Mouse (Mus musculus) hindbrain, embryonic 11.5 days (tissue): ENCODE data around the gene Rab28. TPM values are rescaled to one million over a fixed set of nuclear protein-coding genes. Genes with fewer than 3 reads are reported as not detected.

ENCODE experiments used
- ATAC-seq: fragments of 200-750 bp; cut with Nextera tagmentation; 2 replicates; pipeline ENCODE4 v1.8.0; 2017; ENCODE audit warnings: mild to moderate bottlenecking, moderate TSS enrichment, moderate library complexity; ENCODE audit not compliant: low FRiP score
- DNase-seq: peaks from one replicate; pipeline ENCODE4 v3.0.0-alpha.2; 2015; ENCODE audit warnings: low spot score
- H3K27ac ChIP-seq: fragments of 300-500 bp; sonication (generic); 2 replicates; pipeline ENCODE4 v1.5.1; 2014; ENCODE audit warnings: mild to moderate bottlenecking, low read depth, low read length
- H3K27me3 ChIP-seq: fragments of 300-500 bp; sonication (generic); 2 replicates; pipeline ENCODE4 v1.6.1; 2014; ENCODE audit warnings: mild to moderate bottlenecking, low read length, moderate library complexity, mixed read lengths; ENCODE audit not compliant: control insufficient read depth, insufficient read depth
- H3K36me3 ChIP-seq: fragments of 300-500 bp; sonication (generic); 2 replicates; pipeline ENCODE4 v1.6.1; 2014; ENCODE audit warnings: mild to moderate bottlenecking, low read length, moderate library complexity, mixed read lengths; ENCODE audit not compliant: control insufficient read depth, insufficient read depth
- H3K4me1 ChIP-seq: fragments of 300-500 bp; sonication (generic); replicated peaks from 2 replicates; pipeline ENCODE4 v1.6.1; 2014; ENCODE audit warnings: low read length, mixed read lengths; ENCODE audit not compliant: control insufficient read depth, insufficient read depth
- H3K4me2 ChIP-seq: fragments of 300-500 bp; sonication (generic); replicated peaks from 2 replicates; pipeline ENCODE4 v1.6.1; 2014; ENCODE audit warnings: mild to moderate bottlenecking, low read depth, low read length
- H3K4me3 ChIP-seq: fragments of 300-500 bp; sonication (generic); 2 replicates; pipeline ENCODE4 v1.5.1; 2014; ENCODE audit warnings: low read depth, low read length
- H3K9ac ChIP-seq: fragments of 300-500 bp; sonication (generic); 2 replicates; pipeline ENCODE4 v1.6.1; 2014; ENCODE audit warnings: low read depth, low read length
- H3K9me3 ChIP-seq: fragments of 300-500 bp; sonication (generic); 2 replicates; pipeline ENCODE4 v1.6.1; 2016; ENCODE audit warnings: low read length; ENCODE audit not compliant: control insufficient read depth
- WGBS: fragments of 180-500 bp; shearing (Covaris S2); extraction: QIAGEN DNeasy Blood & Tissue Kit; methylation state at CpG from one replicate; pipeline ENCODE4 v1.1.7; 2014; 5-methylcytosine and 5-hydroxymethylcytosine counted together
- polyA plus RNA-seq: library from polyadenylated mRNA; unstranded; fragments of >200 nt; fragmentation: Nextera tagmentation; extraction: Ambion mirVana; gene quantifications from 2 replicates; pipeline ENCODE4 v1.2.1, GENCODE M21; 2014

Gene Rab28
- polyA plus RNA-seq, 1 experiment from 2014 or later = 94.7 TPM

GRCm38 (mm10) chr5:41685016-41685415 lies 22.9 kb downstream of the Rab28 start:
- Histone ChIP-seq H3K27ac (no peak overlapping the region), H3K27me3 (no peaks in the 10 kb centered on the region), H3K4me1 (no peaks in the 10 kb centered on the region), H3K9ac (no peak overlapping the region), H3K4me3 (no peak overlapping the region), H3K9me3 (no peaks in the 10 kb centered on the region), H3K36me3 (no peaks in the 10 kb centered on the region), H3K4me2 (no peak overlapping the region)
- no peak for DNase-seq
- ATAC-seq = no peak

DNA sequence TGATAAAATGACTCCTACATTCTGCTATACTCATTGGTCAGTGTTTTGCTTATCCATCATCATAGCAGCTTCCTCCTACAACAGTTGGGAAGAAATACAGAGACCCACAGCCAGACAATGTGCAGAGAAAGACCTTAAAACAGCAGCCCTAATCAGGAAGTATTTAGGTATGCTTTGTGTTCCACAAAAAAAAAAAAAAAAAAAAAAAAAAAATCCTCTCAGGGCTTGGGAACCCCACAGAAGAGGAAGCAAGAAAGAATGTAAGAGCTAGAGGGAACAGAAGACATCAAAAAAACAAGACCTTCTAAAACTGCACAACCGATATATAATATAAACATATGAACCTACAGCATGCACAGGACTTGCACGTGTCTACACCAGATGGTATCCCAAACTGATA lies 24.0 kb downstream of the Rab28 start:
- Histone ChIP-seq H3K27ac (no peak overlapping the region), H3K9me3 (no peaks in the 10 kb centered on the region), H3K27me3 (no peaks in the 10 kb centered on the region), H3K4me3 (no peak overlapping the region), H3K36me3 (no peaks in the 10 kb centered on the region), H3K4me1 (no peaks in the 10 kb centered on the region), H3K9ac (no peak overlapping the region), H3K4me2 (no peak overlapping the region)
- ATAC-seq = no peak
- WGBS = 89% methylated on average over 2 of the region's 2 CpGs
- DNase-seq = no peak

DNA sequence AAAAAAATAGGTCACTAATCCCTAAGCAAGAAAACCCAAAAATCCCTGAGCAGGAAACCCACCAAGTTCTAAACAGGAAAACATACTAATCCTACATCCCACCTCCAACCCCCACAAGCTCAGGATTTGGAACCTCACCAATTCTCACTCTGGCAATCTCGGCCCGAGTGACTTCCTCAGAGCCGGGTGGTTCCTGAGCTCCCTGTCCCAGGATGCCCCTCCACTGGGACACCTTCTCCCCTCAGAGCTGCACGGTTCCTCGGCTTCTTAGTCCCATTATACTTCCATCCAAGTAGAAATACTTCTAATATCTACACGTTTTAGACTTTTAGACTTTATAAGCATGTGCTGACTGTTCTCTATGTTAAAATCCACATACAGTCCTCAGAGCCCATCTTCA lies 41.9 kb downstream of the Rab28 start:
- no peak overlapping the region for H3K4me3 ChIP-seq
- no peaks in the 10 kb centered on the region for H3K4me1 ChIP-seq
- no peaks in the 10 kb centered on the region for H3K36me3 ChIP-seq
- no peak overlapping the region for H3K9ac ChIP-seq
- no peak for DNase-seq
- H3K9me3 ChIP-seq = no peaks in the 10 kb centered on the region
- WGBS = 87% methylated on average over 6 of the region's 6 CpGs
- ATAC-seq = no peak
- H3K4me2 ChIP-seq = no peak overlapping the region
- no peak overlapping the region for H3K27ac ChIP-seq
- no peaks in the 10 kb centered on the region for H3K27me3 ChIP-seq

DNA sequence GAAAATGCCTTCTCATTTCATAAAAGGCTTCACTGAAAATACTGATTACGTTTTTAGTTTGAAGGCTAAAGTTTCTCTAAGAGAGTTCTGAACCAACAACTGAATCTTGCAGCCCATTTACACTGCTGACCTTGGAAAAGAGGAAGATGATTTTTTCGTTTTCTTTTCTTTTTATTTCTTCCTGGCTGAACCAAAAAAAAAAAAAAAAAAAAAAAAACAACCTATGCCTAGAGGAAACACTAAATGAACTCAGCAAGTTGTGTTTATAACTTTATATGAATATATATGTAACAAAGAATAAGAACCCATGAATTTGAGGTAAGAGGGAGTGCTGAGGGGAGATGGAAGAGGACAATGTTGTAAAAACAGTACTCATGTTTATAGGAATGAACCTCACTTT lies 71.2 kb downstream of the Rab28 start:
- H3K9me3 ChIP-seq = no peaks in the 10 kb centered on the region
- no peak overlapping the region for H3K4me2 ChIP-seq
- DNase-seq = no peak
- ATAC-seq = no peak
- no peak overlapping the region for H3K9ac ChIP-seq
- no peaks in the 10 kb centered on the region for H3K4me1 ChIP-seq
- no peaks in the 10 kb centered on the region for H3K36me3 ChIP-seq
- H3K27ac ChIP-seq = no peak overlapping the region
- no peaks in the 10 kb centered on the region for H3K27me3 ChIP-seq
- no peak overlapping the region for H3K4me3 ChIP-seq
- WGBS = 64% methylated on average over 2 of the region's 2 CpGs

- no peak for ATAC-seq
- no peak for DNase-seq
- H3K27me3 ChIP-seq = no peaks in the 10 kb centered on the region
- H3K9ac ChIP-seq = no peak overlapping the region
- no peaks in the 10 kb centered on the region for H3K4me1 ChIP-seq
- 89% methylated on average over 7 of the region's 7 CpGs for WGBS
- no peak overlapping the region for H3K4me3 ChIP-seq
- no peak overlapping the region for H3K4me2 ChIP-seq
- no peak overlapping the region for H3K27ac ChIP-seq
- H3K9me3 ChIP-seq = no peaks in the 10 kb centered on the region
- 0 out of 2 replicates have a peak, but pooled peaks cover 2% of the 10 kb centered on the region for H3K36me3 ChIP-seq
These were observed 80.5 kb downstream of the Rab28 start for GRCm38 (mm10) chr5:41627224-41628144.

DNA sequence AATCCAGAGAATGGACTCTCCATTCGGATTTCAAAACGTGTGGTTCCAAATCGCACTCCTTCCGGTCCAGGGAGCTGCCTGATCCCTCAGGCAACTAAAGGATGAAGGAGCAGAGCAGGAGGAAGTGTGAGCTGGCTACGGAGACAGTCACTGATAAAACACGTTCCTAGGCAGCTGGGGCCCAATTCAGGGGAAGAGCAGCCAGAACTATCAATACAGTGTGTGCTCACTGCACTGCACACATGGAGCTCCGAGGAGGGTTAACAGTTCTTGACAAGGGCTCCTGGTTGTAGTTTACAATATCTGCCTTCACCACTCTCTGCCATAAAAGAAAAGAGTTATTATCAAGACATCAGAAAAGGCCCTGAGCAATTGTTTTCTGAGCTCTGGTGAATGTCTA lies 82.4 kb downstream of the Rab28 start:
- DNase-seq = no peak

GRCm38 (mm10) chr5:41621748-41622147 lies 86.2 kb downstream of the Rab28 start:
- Histone ChIP-seq H3K27me3 (no peaks in the 10 kb centered on the region), H3K9ac (no peak overlapping the region), H3K4me1 (no peaks in the 10 kb centered on the region), H3K4me3 (no peak overlapping the region), H3K9me3 (no peaks in the 10 kb centered on the region), H3K4me2 (no peak overlapping the region), H3K36me3 (0 out of 2 replicates have a peak, but pooled peaks cover 2% of the 10 kb centered on the region), H3K27ac (no peak overlapping the region)
- no peak for DNase-seq
- 96% methylated on average over 3 of the region's 3 CpGs for WGBS
- no peak for ATAC-seq

More for the DNA sequence above, 82.4 kb downstream of the Rab28 start:
- H3K4me2 ChIP-seq = no peak overlapping the region
- no peaks in the 10 kb centered on the region for H3K27me3 ChIP-seq
- H3K27ac ChIP-seq = no peak overlapping the region
- 77% methylated on average over 7 of the region's 7 CpGs for WGBS
- H3K4me1 ChIP-seq = no peaks in the 10 kb centered on the region
- H3K4me3 ChIP-seq = no peak overlapping the region
- H3K9me3 ChIP-seq = no peaks in the 10 kb centered on the region
- no peak for ATAC-seq
- H3K9ac ChIP-seq = no peak overlapping the region
- 0 out of 2 replicates have a peak, but pooled peaks cover 2% of the 10 kb centered on the region for H3K36me3 ChIP-seq

DNA sequence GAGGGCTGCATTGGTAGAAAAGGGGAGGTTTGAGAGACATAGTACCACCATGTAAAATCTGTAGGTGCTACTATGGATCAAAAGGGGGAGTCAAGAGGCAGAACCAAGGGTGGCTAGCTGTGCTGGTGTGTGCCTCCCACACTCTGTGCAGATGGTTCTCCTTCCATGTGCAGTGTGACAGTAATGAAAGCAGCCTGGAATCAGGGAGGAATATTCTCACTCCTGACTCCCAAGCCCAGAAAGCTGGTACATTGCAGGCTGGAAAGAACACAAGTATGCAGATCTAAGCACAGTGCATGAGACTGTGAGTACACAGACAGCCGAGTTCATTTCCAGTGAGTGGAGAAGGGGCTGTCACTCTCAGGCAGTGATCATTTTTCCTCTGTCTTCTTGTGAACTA lies 89.0 kb downstream of the Rab28 start:
- Histone ChIP-seq H3K9me3 (no peaks in the 10 kb centered on the region), H3K4me1 (no peaks in the 10 kb centered on the region), H3K27me3 (no peaks in the 10 kb centered on the region), H3K4me2 (no peak overlapping the region), H3K9ac (no peak overlapping the region), H3K36me3 (no peaks in the 10 kb centered on the region), H3K4me3 (no peak overlapping the region), H3K27ac (no peak overlapping the region)
- WGBS = 76% methylated on average over 1 of the region's 1 CpGs
- 0 out of 2 replicates have a peak, but pooled peaks have one; percentile 38 for ATAC-seq
- no peak for DNase-seq

GRCm38 (mm10) chr5:41610447-41611030 lies 97.4 kb downstream of the Rab28 start:
- DNase-seq = no peak
- Histone ChIP-seq H3K9me3 (no peaks in the 10 kb centered on the region), H3K27ac (no peak overlapping the region), H3K4me1 (no peaks in the 10 kb centered on the region), H3K4me2 (no peak overlapping the region), H3K27me3 (no peaks in the 10 kb centered on the region), H3K4me3 (no peak overlapping the region), H3K36me3 (no peaks in the 10 kb centered on the region), H3K9ac (no peak overlapping the region)
- ATAC-seq = no peak
- WGBS = 73% methylated on average over 5 of the region's 5 CpGs
